Mouse (Mus musculus): Measurements from ENCODE around the gene Trim62. TPM values are rescaled to one million over a fixed set of nuclear protein-coding genes. Genes with fewer than 3 reads are reported as not detected.

The Trim62 gene
- polyA plus RNA-seq, 1 experiment from 2014 or later: 21.5 TPM

GRCm38 (mm10) chr4:128887641-128888091 is 4.3 kb downstream of the Trim62 start:
- Histone ChIP-seq H3K9me3 (replicated peaks) (no peaks in the 10 kb centered on the region), H3K4me1 (peaks cover 43% of the 10 kb centered on the region), H3K4me3 (no peak overlapping the region), H3K36me3 (no peaks in the 10 kb centered on the region), H3K9ac (no peak overlapping the region; the same call in 1 of the 2 replicates), H3K4me2 (replicated peaks) (peak overlapping the region; percentile 25), H3K27me3 (no peaks in the 10 kb centered on the region), H3K27ac (peak overlapping the region; percentile 55)
- 38% methylated on average over 9 of the region's 9 CpGs for WGBS
- no peak for ATAC-seq (ENCODE audit: low FRiP score)

GRCm38 (mm10) chr4:128888436-128888990 is 5.1 kb downstream of the Trim62 start:
- no peaks in the 10 kb centered on the region for H3K27me3 ChIP-seq
- WGBS: 86% methylated on average over 6 of the region's 6 CpGs
- H3K9me3 ChIP-seq (replicated peaks): no peaks in the 10 kb centered on the region
- no peak overlapping the region for H3K4me3 ChIP-seq
- no peak overlapping the region for H3K4me2 ChIP-seq (replicated peaks)
- no peaks in the 10 kb centered on the region for H3K36me3 ChIP-seq
- H3K27ac ChIP-seq: peak overlapping the region; percentile 55; the same call in 1 of the 2 replicates
- no peak overlapping the region for H3K9ac ChIP-seq
- ATAC-seq (ENCODE audit: low FRiP score): no peak
- peaks cover 37% of the 10 kb centered on the region for H3K4me1 ChIP-seq

- no peaks in the 10 kb centered on the region for H3K9me3 ChIP-seq (replicated peaks)
- no peak overlapping the region for H3K27ac ChIP-seq
- H3K27me3 ChIP-seq: no peaks in the 10 kb centered on the region
- H3K9ac ChIP-seq: no peak overlapping the region
- H3K36me3 ChIP-seq: no peaks in the 10 kb centered on the region
- H3K4me1 ChIP-seq: peaks cover 28% of the 10 kb centered on the region
- WGBS: 87% methylated on average over 12 of the region's 12 CpGs
- H3K4me2 ChIP-seq (replicated peaks): no peak overlapping the region
- H3K4me3 ChIP-seq: no peak overlapping the region
- no peak for ATAC-seq (ENCODE audit: low FRiP score)
These were observed 6.6 kb downstream of the Trim62 start for GRCm38 (mm10) chr4:128889752-128890630.

GRCm38 (mm10) chr4:128891157-128891556 is 7.8 kb downstream of the Trim62 start:
- 14% methylated on average over 1 of the region's 1 CpGs for WGBS
- peaks cover 26% of the 10 kb centered on the region for H3K4me1 ChIP-seq
- H3K36me3 ChIP-seq: no peaks in the 10 kb centered on the region
- no peaks in the 10 kb centered on the region for H3K9me3 ChIP-seq (replicated peaks)
- no peak overlapping the region for H3K4me2 ChIP-seq (replicated peaks)
- H3K27ac ChIP-seq: no peak overlapping the region
- no peak for ATAC-seq (ENCODE audit: low FRiP score)
- H3K9ac ChIP-seq: no peak overlapping the region
- no peak overlapping the region for H3K4me3 ChIP-seq
- H3K27me3 ChIP-seq: no peaks in the 10 kb centered on the region

- no peak overlapping the region for H3K9ac ChIP-seq
- 82% methylated on average over 6 of the region's 6 CpGs for WGBS
- no peak overlapping the region for H3K27ac ChIP-seq
- H3K36me3 ChIP-seq: no peaks in the 10 kb centered on the region
- no peaks in the 10 kb centered on the region for H3K9me3 ChIP-seq (replicated peaks)
- ATAC-seq (ENCODE audit: low FRiP score): no peak
- H3K4me1 ChIP-seq: peaks cover 20% of the 10 kb centered on the region
- H3K27me3 ChIP-seq: 0 out of 2 replicates have a peak, but pooled peaks cover under 1% of the 10 kb centered on the region
- no peak overlapping the region for H3K4me3 ChIP-seq
- H3K4me2 ChIP-seq (replicated peaks): no peak overlapping the region
These were observed 8.4 kb downstream of the Trim62 start for GRCm38 (mm10) chr4:128891746-128892145.

- 81% methylated on average over 6 of the region's 6 CpGs for WGBS
- Histone ChIP-seq H3K4me1 (peaks cover 15% of the 10 kb centered on the region), H3K4me2 (replicated peaks) (no peak overlapping the region), H3K36me3 (no peaks in the 10 kb centered on the region), H3K9me3 (replicated peaks) (no peaks in the 10 kb centered on the region), H3K4me3 (no peak overlapping the region), H3K9ac (no peak overlapping the region), H3K27me3 (0 out of 2 replicates have a peak, but pooled peaks cover 4% of the 10 kb centered on the region), H3K27ac (no peak overlapping the region)
- ATAC-seq (ENCODE audit: low FRiP score): no peak
These were observed 8.8 kb downstream of the Trim62 start for GRCm38 (mm10) chr4:128892188-128892587.

- peaks cover 19% of the 10 kb centered on the region for H3K4me1 ChIP-seq
- no peaks in the 10 kb centered on the region for H3K36me3 ChIP-seq
- H3K4me3 ChIP-seq: no peak overlapping the region
- no peak overlapping the region for H3K27ac ChIP-seq
- no peak for ATAC-seq (ENCODE audit: low FRiP score)
- H3K4me2 ChIP-seq (replicated peaks): no peak overlapping the region
- H3K27me3 ChIP-seq: 0 out of 2 replicates have a peak, but pooled peaks cover 4% of the 10 kb centered on the region
- H3K9ac ChIP-seq: no peak overlapping the region
- H3K9me3 ChIP-seq (replicated peaks): no peaks in the 10 kb centered on the region
- WGBS: 81% methylated on average over 12 of the region's 12 CpGs
These were observed 10.7 kb downstream of the Trim62 start for GRCm38 (mm10) chr4:128894112-128894511.

GRCm38 (mm10) chr4:128895841-128896240 is 12.5 kb downstream of the Trim62 start:
- no peaks in the 10 kb centered on the region for H3K9me3 ChIP-seq (replicated peaks)
- 0 out of 2 replicates have a peak, but pooled peaks cover 4% of the 10 kb centered on the region for H3K27me3 ChIP-seq
- no peak overlapping the region for H3K27ac ChIP-seq
- no peak overlapping the region for H3K4me3 ChIP-seq
- no peak overlapping the region for H3K9ac ChIP-seq
- no peak for ATAC-seq (ENCODE audit: low FRiP score)
- H3K4me1 ChIP-seq: peaks cover 31% of the 10 kb centered on the region
- H3K4me2 ChIP-seq (replicated peaks): no peak overlapping the region
- WGBS: 90% methylated on average over 4 of the region's 4 CpGs
- peaks cover 2% of the 10 kb centered on the region for H3K36me3 ChIP-seq

GRCm38 (mm10) chr4:128896667-128897066 is 13.3 kb downstream of the Trim62 start:
- WGBS: 96% methylated on average over 10 of the region's 10 CpGs
- Histone ChIP-seq H3K4me3 (no peak overlapping the region), H3K4me1 (peaks cover 31% of the 10 kb centered on the region), H3K27me3 (0 out of 2 replicates have a peak, but pooled peaks cover 4% of the 10 kb centered on the region), H3K4me2 (replicated peaks) (no peak overlapping the region), H3K36me3 (peaks cover 6% of the 10 kb centered on the region), H3K27ac (no peak overlapping the region), H3K9ac (no peak overlapping the region), H3K9me3 (replicated peaks) (no peaks in the 10 kb centered on the region)
- ATAC-seq (ENCODE audit: low FRiP score): no peak

- WGBS: 16% methylated on average over 7 of the region's 7 CpGs
- Histone ChIP-seq H3K9ac (no peak overlapping the region), H3K27ac (peak overlapping the region; percentile 97)
These were observed 14.6 kb downstream of the Trim62 start for GRCm38 (mm10) chr4:128897911-128898421.

GRCm38 (mm10) chr4:128899332-128899731 is 16.0 kb downstream of the Trim62 start:
- ATAC-seq (ENCODE audit: low FRiP score): peak; percentile 89
- Histone ChIP-seq H3K9me3 (replicated peaks) (no peaks in the 10 kb centered on the region), H3K27ac (peak overlapping the region; percentile 97), H3K4me1 (peaks cover 40% of the 10 kb centered on the region), H3K4me3 (no peak overlapping the region), H3K4me2 (replicated peaks) (peak overlapping the region; percentile 19), H3K36me3 (peaks cover 15% of the 10 kb centered on the region), H3K9ac (peak overlapping the region; percentile 55), H3K27me3 (0 out of 2 replicates have a peak, but pooled peaks cover 4% of the 10 kb centered on the region)
- WGBS: 3% methylated on average over 6 of the region's 6 CpGs

More at GRCm38 (mm10) chr4:128897911-128898421, 14.6 kb downstream of the Trim62 start:
- Histone ChIP-seq H3K9me3 (replicated peaks) (no peaks in the 10 kb centered on the region), H3K4me3 (no peak overlapping the region), H3K27me3 (0 out of 2 replicates have a peak, but pooled peaks cover 4% of the 10 kb centered on the region), H3K4me2 (replicated peaks) (no peak overlapping the region), H3K4me1 (peaks cover 31% of the 10 kb centered on the region), H3K36me3 (peaks cover 14% of the 10 kb centered on the region)
- no peak for ATAC-seq (ENCODE audit: low FRiP score)

GRCm38 (mm10) chr4:128900484-128900883 is 17.1 kb downstream of the Trim62 start:
- Histone ChIP-seq H3K4me3 (no peak overlapping the region), H3K4me1 (peaks cover 52% of the 10 kb centered on the region), H3K4me2 (replicated peaks) (no peak overlapping the region), H3K27me3 (0 out of 2 replicates have a peak, but pooled peaks cover 4% of the 10 kb centered on the region), H3K36me3 (peaks cover 15% of the 10 kb centered on the region), H3K27ac (peak overlapping the region; percentile 97), H3K9ac (no peak overlapping the region), H3K9me3 (replicated peaks) (no peaks in the 10 kb centered on the region)
- WGBS: 77% methylated on average over 14 of the region's 14 CpGs
- ATAC-seq (ENCODE audit: low FRiP score): no peak

Data from hindbrain, embryonic 12.5 days (tissue).